Mouse (Mus musculus): ENCODE results near the gene Pgp. TPM values are rescaled to one million over a fixed set of nuclear protein-coding genes. Genes with fewer than 3 reads are reported as not detected.

Gene Pgp
- polyA plus RNA-seq, 2 experiments: 37.6 to 52.9 TPM

- Histone ChIP-seq H3K9me3 (ENCODE audit: control insufficient read depth, low read length) (no peaks in the 10 kb centered on the region), H3K4me3 (replicated peaks; ENCODE audit: low read length) (peak within 1 kb of the TSS; percentile 71), H3K27me3 (ENCODE audit: control insufficient read depth, insufficient read depth, low read length) (no peaks in the 10 kb centered on the region), H3K36me3 (ENCODE audit: control insufficient read depth, insufficient read depth, low read length) (no peaks in the 10 kb centered on the region), H3K27ac (replicated peaks; ENCODE audit: low read depth, low read length) (no peak within 1 kb of the TSS), H3K9ac (ENCODE audit: low read depth, low read length, severe bottlenecking) (peak within 1 kb of the TSS; percentile 73), H3K4me1 (ENCODE audit: control insufficient read depth, insufficient read depth, low read length) (no peaks in the 10 kb centered on the region), H3K4me2 (replicated peaks; ENCODE audit: low read depth, low read length, severe bottlenecking) (peak within 1 kb of the TSS; percentile 97)
- no peak for TF ChIP-seq POLR2A (IDR thresholded peaks at IDR 0.05; ENCODE audit: borderline replicate concordance, extremely low read depth, insufficient read depth, insufficient read length)
- ATAC-seq (ENCODE audit: low FRiP score, low read depth) (peak; percentile 3), DNase-seq (ENCODE audit: low spot score) (no peak)
- 1% methylated on average over 25 of the region's 45 CpGs for WGBS
Observed at GRCm38 (mm10) chr17:24488186-24488661, 18.0 kb downstream of the Pgp start, which contains the start of gene Caskin1. Gene Caskin1, plus strand, starts transcription at chr17:24488601.

- Histone ChIP-seq H3K27me3 (ENCODE audit: control insufficient read depth, insufficient read depth, low read length) (no peaks in the 10 kb centered on the region), H3K4me1 (ENCODE audit: control insufficient read depth, insufficient read depth, low read length) (no peaks in the 10 kb centered on the region)
- no peak for TF ChIP-seq POLR2A (IDR thresholded peaks at IDR 0.05; ENCODE audit: borderline replicate concordance, extremely low read depth, insufficient read depth, insufficient read length)
Observed at GRCm38 (mm10) chr17:24488662-24489264, 18.6 kb downstream of the Pgp start.

GRCm38 (mm10) chr17:24489265-24490030 lies 19.3 kb downstream of the Pgp start:
- 24% methylated on average over 13 of the region's 19 CpGs for WGBS
- Histone ChIP-seq H3K4me1 (ENCODE audit: control insufficient read depth, insufficient read depth, low read length) (no peaks in the 10 kb centered on the region), H3K27ac (replicated peaks; ENCODE audit: low read depth, low read length) (no peak overlapping the region), H3K36me3 (ENCODE audit: control insufficient read depth, insufficient read depth, low read length) (no peaks in the 10 kb centered on the region), H3K4me2 (replicated peaks; ENCODE audit: low read depth, low read length, severe bottlenecking) (peak overlapping the region; percentile 97), H3K9me3 (ENCODE audit: control insufficient read depth, low read length) (no peaks in the 10 kb centered on the region), H3K4me3 (replicated peaks; ENCODE audit: low read length) (peak overlapping the region; percentile 71), H3K9ac (ENCODE audit: low read depth, low read length, severe bottlenecking) (peak overlapping the region; percentile 73), H3K27me3 (ENCODE audit: control insufficient read depth, insufficient read depth, low read length) (no peaks in the 10 kb centered on the region)
- no peak for TF ChIP-seq POLR2A (IDR thresholded peaks at IDR 0.05; ENCODE audit: borderline replicate concordance, extremely low read depth, insufficient read depth, insufficient read length)
- DNase-seq (ENCODE audit: low spot score) (no peak), ATAC-seq (ENCODE audit: low FRiP score, low read depth) (0 out of 2 replicates have a peak, but pooled peaks have one; percentile 12)

More at GRCm38 (mm10) chr17:24488662-24489264, 18.6 kb downstream of the Pgp start:
- peak overlapping the region; percentile 97 for H3K4me2 ChIP-seq (replicated peaks; ENCODE audit: low read depth, low read length, severe bottlenecking)
- no peaks in the 10 kb centered on the region for H3K36me3 ChIP-seq (ENCODE audit: control insufficient read depth, insufficient read depth, low read length)
- peak overlapping the region; percentile 71 for H3K4me3 ChIP-seq (replicated peaks; ENCODE audit: low read length)
- peak overlapping the region; percentile 73 for H3K9ac ChIP-seq (ENCODE audit: low read depth, low read length, severe bottlenecking)
- H3K27ac ChIP-seq (replicated peaks; ENCODE audit: low read depth, low read length): no peak overlapping the region
- WGBS: 5% methylated on average over 36 of the region's 81 CpGs
- DNase-seq (ENCODE audit: low spot score) (no peak), ATAC-seq (ENCODE audit: low FRiP score, low read depth) (peak; percentile 70)
- H3K9me3 ChIP-seq (ENCODE audit: control insufficient read depth, low read length): no peaks in the 10 kb centered on the region

GRCm38 (mm10) chr17:24490399-24490798 lies 20.2 kb downstream of the Pgp start:
- Histone ChIP-seq H3K4me2 (replicated peaks; ENCODE audit: low read depth, low read length, severe bottlenecking) (no peak overlapping the region), H3K9me3 (ENCODE audit: control insufficient read depth, low read length) (no peaks in the 10 kb centered on the region), H3K27ac (replicated peaks; ENCODE audit: low read depth, low read length) (no peak overlapping the region), H3K4me3 (replicated peaks; ENCODE audit: low read length) (no peak overlapping the region), H3K4me1 (ENCODE audit: control insufficient read depth, insufficient read depth, low read length) (no peaks in the 10 kb centered on the region), H3K36me3 (ENCODE audit: control insufficient read depth, insufficient read depth, low read length) (no peaks in the 10 kb centered on the region), H3K9ac (ENCODE audit: low read depth, low read length, severe bottlenecking) (no peak overlapping the region), H3K27me3 (ENCODE audit: control insufficient read depth, insufficient read depth, low read length) (no peaks in the 10 kb centered on the region)
- no peak for ATAC-seq (ENCODE audit: low FRiP score, low read depth)
- WGBS: 66% methylated on average over 4 of the region's 4 CpGs
- no peak for TF ChIP-seq POLR2A (IDR thresholded peaks at IDR 0.05; ENCODE audit: borderline replicate concordance, extremely low read depth, insufficient read depth, insufficient read length)
- no peak for DNase-seq (ENCODE audit: low spot score)

GRCm38 (mm10) chr17:24494627-24495335 lies 24.6 kb downstream of the Pgp start:
- Histone ChIP-seq H3K27me3 (ENCODE audit: control insufficient read depth, insufficient read depth, low read length) (no peaks in the 10 kb centered on the region), H3K9ac (ENCODE audit: low read depth, low read length, severe bottlenecking) (no peak overlapping the region), H3K4me2 (replicated peaks; ENCODE audit: low read depth, low read length, severe bottlenecking) (no peak overlapping the region), H3K36me3 (ENCODE audit: control insufficient read depth, insufficient read depth, low read length) (peaks cover 14% of the 10 kb centered on the region; the same call in 1 of the 2 replicates), H3K27ac (replicated peaks; ENCODE audit: low read depth, low read length) (no peak overlapping the region), H3K9me3 (ENCODE audit: control insufficient read depth, low read length) (no peaks in the 10 kb centered on the region), H3K4me3 (replicated peaks; ENCODE audit: low read length) (no peak overlapping the region), H3K4me1 (ENCODE audit: control insufficient read depth, insufficient read depth, low read length) (no peaks in the 10 kb centered on the region)
- peak; percentile 77 for DNase-seq (ENCODE audit: low spot score)
- TF ChIP-seq POLR2A (IDR thresholded peaks at IDR 0.05; ENCODE audit: borderline replicate concordance, extremely low read depth, insufficient read depth, insufficient read length): no peak
- ATAC-seq (ENCODE audit: low FRiP score, low read depth): no peak
- WGBS: 35% methylated on average over 2 of the region's 2 CpGs
